Mouse (Mus musculus) 416B (cell line): ENCODE results near the gene Itga2b.
A peak's percentile ranks its signal among the peaks of the same experiment; 100 is the strongest.

Experiments
- DNase-seq: peaks from one replicate; pipeline ENCODE4 v3.0.0; 2011; ENCODE audit warnings: low read depth

Gene Itga2b

DNA sequence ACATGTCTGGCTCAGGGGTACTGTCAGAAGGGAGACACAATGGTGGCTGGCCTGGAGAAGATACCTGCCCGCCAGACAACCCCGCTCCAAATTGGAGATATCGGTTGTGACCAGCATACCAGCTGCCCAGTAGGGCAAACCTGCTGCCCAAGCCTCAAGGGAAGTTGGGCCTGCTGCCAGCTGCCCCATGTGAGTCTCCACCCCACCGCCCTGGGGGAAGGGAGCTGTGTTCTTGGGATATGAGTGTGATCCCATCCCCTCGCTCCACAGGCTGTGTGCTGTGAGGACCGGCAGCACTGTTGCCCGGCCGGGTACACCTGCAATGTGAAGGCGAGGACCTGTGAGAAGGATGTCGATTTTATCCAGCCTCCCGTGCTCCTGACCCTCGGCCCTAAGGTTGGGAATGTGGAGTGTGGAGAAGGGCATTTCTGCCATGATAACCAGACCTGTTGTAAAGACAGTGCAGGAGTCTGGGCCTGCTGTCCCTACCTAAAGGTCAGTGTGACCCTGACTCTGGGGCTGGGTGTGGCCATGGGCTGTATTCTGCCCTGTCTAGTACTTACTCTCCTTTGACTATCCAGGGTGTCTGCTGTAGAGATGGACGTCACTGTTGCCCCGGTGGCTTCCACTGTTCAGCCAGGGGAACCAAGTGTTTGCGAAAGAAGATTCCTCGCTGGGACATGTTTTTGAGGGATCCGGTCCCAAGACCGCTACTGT is 34.0 kb downstream of the Itga2b start:
- no peak for DNase-seq

DNA sequence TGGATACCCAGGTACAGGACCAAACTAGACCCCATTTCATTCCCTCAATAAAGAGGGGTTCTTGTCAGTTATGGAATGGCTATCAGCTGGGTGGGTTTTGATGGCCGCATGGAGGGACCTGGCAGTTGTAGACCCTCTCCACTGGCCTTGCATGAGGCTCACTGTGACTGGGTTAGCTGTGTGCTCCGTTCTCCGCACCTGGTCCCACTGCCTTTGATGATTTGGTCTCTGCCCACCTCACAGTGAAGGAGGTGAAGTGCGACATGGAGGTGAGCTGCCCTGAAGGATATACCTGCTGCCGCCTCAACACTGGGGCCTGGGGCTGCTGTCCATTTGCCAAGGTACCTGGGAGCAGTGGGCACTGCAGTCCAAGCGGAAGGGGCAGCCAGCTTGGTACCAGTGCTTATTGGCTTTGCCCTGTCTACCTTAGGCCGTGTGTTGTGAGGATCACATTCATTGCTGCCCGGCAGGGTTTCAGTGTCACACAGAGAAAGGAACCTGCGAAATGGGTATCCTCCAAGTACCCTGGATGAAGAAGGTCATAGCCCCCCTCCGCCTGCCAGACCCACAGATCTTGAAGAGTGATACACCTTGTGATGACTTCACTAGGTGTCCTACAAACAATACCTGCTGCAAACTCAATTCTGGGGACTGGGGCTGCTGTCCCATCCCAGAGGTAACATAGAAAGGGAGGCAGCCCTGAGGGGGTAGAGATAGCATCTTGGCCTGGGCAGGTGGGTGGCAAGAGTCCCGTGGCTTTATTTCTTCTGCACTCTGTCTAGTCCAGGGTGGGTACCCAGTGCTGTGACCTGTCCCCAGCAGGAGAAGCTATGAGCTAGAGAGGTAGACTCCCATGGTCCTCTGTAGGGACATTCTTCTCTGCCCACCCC is 34.9 kb downstream of the Itga2b start:
- DNase-seq: no peak

DNA sequence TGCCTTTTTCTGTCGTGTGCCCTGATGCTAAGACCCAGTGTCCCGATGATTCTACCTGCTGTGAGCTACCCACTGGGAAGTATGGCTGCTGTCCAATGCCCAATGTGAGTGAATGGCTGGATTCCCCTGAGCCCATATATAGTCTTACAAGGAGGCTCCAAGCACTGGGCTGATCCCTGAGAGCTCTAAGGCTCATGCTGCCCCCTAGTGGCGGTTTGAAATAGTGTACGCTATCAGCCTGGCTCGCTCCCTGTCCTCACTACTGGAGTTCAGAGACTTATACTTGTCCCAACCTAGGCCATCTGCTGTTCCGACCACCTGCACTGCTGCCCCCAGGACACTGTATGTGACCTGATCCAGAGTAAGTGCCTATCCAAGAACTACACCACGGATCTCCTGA is 35.5 kb downstream of the Itga2b start:
- peak; percentile 90 for DNase-seq

DNA sequence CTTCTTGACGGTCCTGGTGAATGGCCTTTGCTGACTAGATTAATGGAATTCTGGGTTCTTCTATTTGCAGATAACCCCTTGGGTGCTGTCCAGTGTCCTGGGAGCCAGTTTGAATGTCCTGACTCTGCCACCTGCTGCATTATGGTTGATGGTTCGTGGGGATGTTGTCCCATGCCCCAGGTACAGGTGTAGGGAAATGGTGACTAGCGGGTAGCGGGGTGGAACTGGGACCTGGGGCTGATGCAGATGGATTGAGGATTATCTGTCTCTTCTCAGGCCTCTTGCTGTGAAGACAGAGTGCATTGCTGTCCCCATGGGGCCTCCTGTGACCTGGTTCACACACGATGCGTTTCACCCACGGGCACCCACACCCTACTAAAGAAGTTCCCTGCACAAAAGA is 36.1 kb downstream of the Itga2b start:
- DNase-seq: no peak

DNA sequence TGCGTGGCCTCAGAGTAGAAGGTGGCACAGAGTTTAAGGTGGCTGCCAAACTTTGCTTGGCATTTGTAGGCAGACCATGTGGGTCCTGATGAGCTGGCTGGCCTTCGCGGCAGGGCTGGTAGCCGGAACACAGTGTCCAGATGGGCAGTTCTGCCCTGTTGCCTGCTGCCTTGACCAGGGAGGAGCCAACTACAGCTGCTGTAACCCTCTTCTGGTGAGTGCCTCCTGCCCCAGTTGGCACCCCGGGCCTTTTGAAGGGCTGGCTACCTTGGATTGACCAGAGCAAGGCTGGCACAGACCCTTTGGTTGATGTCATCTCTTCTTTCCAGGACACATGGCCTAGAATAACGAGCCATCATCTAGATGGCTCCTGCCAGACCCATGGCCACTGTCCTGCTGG is 37.0 kb downstream of the Itga2b start:
- DNase-seq: no peak

DNA sequence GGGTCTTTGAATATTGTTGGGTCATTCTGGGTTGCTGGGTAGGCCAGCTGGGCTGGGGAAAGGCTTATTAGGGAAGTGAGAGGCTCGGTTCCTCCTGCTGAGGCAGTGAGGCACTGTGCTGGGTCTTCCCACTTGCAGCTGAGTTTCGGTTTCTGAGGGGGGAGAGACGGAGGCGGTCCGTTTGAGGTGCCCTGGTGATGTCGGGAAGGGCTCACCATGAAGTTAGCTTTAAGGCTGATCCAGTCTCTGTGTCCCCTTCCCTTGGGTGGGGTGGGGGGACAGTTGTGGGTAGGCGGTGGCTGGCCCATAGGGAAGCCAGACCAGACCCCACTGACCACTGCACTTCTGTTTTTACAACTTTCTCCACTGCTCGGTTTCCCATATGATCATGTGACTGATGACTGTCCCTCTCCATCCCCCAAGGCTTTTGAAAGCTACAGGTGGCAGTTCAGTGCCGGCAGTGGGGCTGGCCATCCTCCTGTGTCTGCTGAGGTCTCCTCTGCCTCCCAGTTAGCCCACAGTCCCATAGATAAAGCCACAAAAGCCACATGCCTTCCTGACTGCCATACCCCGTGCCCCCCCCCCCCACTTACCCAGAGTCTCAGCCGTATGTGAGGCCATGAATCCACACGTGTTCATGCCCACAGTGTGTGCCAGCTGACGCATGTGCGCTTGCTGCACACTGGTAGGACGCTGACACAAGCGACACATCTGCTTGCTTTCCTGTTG is 37.6 kb downstream of the Itga2b start:
- DNase-seq: peak; percentile 90

DNA sequence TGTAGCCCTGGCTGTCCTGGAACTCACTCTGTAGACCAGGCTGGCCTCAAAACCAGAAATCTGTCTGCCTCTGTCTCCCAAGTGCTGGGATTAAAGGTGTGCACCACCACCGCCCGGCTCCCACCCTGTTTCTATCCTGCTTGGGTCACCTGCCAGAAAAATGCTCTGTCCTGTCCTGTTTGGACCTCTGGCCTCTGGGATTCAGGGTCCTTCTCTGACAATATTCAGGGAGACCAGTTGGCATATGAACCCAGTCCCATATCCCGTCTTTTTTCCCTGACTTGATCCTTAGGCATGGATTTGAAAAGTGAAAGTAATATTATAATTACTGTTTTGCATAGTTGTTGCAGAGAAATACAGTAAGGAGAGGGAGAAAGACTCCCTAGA is 38.2 kb downstream of the Itga2b start:
- no peak for DNase-seq

DNA sequence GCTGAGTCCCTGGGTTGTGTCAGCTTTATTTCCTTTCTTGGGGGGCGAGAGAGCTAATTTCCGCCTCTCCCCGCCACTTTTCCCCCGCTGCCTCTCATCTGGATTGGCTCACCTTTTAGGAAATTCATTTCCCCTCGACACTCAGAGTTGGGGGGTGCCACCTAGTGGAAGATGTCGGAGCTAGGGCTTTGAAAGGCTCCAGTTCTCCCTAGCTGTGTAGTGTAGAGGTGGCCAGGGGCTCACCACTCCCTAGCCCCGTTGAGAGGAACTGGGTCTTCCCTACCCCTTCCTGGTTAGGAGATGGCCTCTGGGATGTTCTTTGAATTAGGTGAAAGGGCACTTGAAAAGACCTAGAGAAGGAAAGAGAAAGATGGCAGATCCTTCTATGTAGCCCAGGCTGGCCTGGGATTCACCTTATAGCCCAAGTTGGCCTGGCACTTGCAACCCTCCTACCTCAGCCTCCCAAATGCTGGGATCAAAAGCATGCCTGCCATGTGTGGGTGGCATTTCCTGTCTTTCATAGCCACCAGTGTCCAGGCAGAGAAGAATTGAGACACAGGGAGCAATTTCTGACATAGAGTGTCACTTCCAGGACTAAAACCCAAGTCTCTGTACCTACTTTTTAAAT is 38.8 kb downstream of the Itga2b start:
- peak; percentile 86 for DNase-seq

DNA sequence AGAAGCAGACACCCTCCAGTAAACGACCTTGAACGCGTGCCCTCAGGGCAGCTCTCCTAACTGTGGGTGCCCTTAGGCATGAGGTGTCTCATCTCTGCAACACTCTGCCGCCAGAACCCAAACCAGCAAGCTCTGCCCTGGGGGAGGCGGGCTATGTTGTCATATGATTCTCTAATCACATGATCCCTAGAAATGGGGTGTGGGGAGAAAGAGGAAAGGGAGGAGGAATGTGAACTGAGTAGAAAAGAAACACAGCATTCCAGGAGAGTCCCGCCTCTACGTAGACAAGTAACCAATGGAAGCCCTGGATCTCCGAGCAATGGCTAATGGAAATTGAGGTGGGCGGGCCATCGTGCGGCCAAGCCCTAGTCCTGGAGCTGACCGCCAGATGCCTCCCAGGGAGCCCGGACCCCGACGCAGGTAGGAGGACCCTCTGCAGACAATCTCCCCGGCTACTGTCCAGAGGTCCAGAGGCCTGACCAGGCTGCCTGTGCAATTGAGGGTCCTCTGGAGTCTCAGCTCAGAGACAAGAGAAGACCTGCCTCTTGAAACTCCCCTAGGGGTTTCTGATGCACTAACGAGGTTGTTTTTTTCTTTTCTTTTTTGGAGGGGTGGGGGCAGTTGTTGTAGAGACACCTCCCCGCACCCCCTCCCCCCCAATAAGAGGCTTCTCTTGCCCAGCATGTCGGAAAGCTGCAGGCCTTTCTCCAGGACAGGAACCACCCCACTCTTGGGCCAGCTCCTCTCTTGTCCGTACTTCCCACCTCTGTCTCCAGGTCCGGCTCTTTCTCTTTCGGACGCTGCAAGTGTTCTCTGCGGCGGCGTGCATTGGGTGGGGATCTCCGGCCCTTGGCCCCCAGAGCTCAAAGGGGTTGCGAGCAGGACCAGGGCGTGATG is 39.6 kb downstream of the Itga2b start, which contains the start of gene Grn:
TSS of gene Grn (plus strand) at position 195 of the 897 bp plus-strand sequence.
- peak; percentile 98 for DNase-seq

DNA sequence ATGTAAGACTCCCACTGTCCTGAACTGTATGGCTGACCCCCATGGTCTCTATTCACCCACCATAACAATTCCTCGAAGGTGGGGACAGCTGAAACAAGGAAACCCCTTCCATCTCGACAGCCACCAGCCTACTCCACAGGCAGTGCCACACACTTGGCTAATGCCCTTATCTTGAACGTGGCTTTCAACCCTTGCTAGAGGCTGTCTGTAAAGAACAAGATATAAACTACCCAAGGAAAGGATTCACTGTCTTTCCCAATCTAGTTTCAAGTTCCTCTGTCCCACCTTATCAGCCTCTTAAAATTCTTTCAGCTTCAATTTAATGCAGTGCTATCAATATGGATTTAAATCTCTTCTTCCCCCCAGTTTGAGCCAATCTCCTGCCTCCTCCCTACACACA is 40.4 kb downstream of the Itga2b start:
- no peak for DNase-seq

DNA sequence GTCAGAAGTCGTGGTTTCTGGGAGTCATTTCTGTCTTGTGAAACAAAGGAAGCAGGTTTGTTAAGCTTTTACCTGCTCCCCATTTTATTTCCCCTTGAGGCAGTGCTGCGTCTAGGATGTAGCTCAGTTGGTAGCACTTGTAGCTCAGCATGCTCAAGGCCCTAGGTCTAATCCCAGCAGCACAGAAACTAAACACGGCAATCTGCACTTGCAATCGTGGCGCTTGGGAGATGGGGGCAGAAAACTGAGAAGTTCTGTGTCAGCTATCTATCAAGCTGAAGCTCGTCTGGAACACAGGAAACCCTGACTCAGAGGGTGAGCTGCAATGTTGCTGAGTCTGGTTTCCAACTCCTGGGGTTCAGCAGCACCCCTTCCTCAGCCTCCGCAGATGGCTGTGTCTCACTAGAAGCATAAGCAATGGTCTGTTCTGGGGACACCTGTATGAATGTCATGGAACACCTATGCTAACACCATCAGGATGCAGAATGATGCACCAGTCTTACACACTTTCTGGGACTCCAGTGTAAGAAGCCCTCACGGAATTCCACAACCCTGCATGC is 40.9 kb downstream of the Itga2b start:
- DNase-seq: peak; percentile 80

DNA sequence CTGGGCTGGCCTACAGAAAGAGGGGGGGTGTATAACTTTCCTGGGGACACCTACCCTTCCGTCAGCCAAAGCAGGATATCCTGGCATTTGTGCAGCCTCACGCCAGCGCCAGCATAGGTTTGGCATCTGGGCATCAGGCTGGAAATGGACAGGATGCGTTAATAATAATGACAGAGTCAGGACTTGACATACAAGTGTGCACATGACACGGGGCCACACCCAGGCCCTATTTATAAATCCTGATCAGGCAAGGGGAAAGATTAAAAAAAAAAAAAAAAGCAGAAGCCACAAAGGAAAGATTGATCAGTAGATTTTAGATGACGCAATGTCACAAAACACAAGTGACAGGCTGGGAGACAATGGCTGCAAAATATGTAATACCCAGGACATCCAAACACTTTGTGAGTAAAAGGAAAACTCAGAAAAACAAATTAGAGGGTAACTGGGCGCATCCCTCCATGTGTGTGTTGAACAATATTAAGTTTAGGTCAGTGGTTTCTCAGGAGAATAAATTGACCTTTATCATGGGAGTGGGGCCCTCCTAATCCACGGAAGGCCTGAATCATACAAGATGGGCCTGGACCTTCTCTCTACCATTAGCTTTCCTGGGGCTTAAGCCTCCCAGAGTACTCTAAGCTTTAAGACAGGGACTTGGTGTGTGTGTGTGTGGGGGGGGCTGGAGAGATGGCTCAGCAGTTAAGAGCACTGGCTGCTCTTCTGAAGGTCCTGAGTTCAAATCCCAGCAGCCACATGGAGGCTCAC is 44.2 kb downstream of the Itga2b start:
- DNase-seq: peak; percentile 89

DNA sequence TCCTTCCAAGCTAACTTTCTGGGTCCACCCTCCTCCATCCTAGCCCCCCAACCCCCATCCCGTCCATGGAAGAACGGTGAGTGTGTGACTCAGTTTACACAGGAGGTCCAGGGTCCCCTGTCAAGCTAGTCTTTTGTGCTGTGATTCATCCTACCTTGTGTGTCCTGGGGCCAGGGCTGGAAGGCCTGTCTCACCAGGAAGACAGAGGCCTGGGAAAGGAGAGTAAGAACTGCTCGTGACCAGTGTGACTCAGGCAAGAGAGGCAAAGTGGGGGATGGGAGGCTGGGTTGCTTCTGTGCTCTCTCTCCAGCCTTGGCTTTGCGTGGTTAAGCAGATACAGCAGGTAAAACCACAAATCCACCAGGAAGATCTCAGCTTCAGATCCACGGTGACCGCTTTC is 45.3 kb downstream of the Itga2b start:
- DNase-seq: peak; percentile 65

DNA sequence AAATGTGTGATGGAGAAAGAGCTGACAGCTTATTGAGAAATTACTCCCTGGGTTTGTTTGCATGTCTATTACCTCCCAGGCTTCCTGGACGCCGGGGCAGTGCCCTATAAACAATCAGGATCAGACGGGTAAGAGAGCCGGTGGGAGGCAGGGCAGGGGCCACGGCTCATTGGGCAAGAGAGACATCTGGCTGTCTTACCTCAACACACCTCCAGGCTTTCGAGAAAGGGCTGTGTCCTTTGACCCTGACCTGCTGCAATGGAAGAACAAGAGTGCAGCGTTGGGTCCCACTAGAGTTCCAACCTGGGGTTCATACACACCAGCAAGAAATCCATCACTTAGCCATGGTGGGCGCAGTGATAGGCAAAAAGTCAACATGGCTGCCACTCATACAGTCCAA is 48.4 kb downstream of the Itga2b start:
- no peak for DNase-seq

DNA sequence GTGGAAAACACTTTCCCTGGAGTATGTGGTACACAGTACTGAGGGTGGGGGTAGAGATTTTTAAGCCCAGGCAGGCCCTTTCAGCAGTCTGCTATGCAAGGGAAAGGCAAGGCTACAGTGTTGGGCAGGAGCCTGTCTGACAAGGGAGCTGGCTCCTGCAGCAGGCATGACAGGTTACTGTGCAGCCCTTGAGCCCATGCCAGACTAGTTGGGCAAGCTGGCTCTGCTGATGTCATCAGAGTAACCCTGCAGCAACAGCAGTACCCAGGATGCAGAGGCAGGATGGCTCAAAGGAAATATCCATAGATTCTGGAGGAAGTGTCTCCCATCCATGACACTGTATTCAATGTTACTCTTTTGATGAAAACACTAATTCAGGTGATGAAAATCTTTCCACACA is 51.0 kb downstream of the Itga2b start:
- DNase-seq: no peak

DNA sequence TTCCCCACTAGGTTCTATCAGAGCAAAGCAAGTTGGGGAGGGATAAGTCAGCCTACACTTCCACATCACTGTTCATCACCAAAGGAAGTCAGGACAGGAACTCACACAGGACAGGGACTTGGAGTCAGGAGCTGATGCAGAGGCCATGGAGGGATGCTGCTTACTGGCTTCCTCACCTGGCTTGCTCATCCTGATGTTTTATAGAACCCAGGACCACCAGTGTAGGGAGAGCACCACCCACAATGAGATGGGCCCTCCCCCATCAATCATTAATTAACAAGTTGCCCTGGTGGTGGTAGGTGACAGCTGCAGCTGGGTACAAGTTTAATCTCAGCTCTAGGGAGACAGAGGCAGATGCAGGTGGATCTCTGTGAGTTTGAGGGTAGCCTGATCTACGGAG is 52.8 kb downstream of the Itga2b start:
- no peak for DNase-seq

DNA sequence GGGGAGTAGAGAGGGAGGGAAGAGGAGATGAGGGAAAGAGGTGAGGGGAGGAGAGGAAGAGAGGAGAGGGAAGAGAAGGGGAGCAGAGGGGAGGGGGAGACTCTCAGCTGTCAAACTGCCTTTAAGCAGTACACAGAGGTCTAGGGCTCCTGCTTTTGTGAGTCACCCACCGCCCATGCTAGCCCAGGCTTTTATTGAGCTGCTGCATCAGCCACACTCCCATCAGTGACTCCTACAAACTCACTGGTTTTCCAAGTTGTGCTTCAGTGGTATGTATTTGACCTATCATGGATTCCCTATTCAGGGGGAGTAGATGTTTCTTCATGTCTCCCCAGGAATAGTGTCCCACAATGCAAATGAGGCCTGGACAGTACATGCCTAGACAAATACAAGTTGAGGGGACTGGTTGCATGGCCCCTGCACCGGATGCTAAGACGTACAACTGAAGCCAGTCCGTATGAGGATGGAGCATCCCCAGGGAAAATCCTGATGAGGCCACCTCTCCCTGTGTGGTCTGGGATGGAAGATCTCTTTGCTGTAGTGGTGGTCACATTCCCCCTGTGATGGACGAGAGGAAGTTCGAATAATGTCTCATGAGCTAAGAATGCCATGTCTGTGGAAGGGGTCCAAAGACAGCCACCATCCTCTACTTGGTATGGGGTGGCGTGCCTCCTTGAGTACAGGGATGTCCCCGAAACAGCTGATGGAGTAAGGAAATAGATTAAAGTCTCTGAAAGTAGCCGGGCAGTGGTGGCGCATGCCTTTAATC is 54.7 kb downstream of the Itga2b start:
- DNase-seq: no peak

DNA sequence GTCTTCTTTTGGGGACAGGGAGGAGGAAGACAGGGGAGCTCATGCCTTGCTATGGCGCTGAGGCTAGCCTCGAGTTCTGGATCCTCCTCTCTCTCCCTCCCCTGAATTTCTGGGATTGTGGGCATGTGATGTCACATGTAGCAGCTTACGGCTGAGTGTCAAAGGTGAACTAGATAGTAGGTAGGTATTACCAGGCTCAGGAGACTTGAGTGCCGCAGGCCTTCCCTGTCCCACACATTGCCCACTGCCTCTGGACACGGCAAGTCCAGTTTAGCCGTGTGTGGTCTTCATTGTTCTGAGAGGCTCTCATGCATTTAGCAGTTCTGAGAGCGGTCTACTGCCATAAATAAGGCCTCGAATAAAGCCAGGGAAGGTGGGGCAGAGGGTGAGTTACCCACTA is 56.9 kb downstream of the Itga2b start:
- no peak for DNase-seq

DNA sequence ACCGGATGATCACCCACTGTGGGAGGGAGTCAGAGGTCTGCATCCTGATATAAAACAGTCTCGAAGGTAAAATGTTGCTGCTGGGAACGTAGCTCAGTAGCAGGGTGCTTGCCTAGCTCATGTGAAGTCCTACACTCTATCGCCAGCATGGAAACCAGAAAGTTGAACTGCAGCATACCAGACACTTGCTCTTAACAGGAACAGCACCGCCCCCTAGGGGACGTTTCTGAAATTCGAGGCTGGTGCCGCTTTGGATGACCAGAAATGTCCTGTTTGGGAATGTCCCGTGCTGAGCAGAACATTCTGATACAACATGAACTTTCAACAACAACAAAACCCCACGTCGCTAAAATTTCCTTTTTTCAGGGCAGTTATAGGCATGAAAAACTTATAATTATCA is 58.2 kb downstream of the Itga2b start:
- DNase-seq: peak; percentile 92
